Mouse (Mus musculus) cerebellum, adult (tissue): ENCODE results near the gene C1qb.

Experiments used
- ATAC-seq: cut with Nextera tagmentation; 2 replicates; pipeline ENCODE4 v1.9.2; 2017; ENCODE audit warnings: mild to moderate bottlenecking, moderate library complexity, mixed read lengths; ENCODE audit not compliant: insufficient number of reproducible peaks, low FRiP score, low TSS enrichment

Gene C1qb

DNA sequence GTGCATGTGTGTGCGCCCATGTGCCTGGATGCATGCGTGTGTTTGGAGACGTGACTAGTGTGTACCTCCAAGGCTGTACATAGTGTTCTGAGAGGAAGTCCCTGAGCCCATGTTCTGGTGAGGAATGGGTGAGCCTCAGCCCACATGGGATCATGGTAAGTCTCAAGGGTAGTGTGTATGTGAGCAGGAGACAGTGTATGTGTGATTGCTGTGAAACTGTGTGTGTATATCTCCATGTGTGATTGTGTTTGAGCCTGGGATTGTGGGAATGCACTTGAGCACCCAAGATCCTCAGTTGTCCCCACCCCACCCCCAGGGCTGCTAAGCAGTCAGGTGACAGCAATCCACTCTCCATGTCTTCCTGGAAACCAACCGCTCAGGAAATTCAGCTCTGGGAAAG, 8.8 kb upstream of the C1qb start:
- ATAC-seq = no peak

- peak; percentile 68; the same call in 1 of the 2 replicates for ATAC-seq
Observed at GRCm38 (mm10) chr4:136893691-136894543, 7.9 kb upstream of the C1qb start.

- ATAC-seq = no peak
Observed at GRCm38 (mm10) chr4:136892811-136893210, 6.8 kb upstream of the C1qb start, which contains the start of gene C1qc. Gene C1qc, minus strand, starts transcription at chr4:136893065.

GRCm38 (mm10) chr4:136892371-136892770, 6.4 kb upstream of the C1qb start:
- no peak for ATAC-seq

DNA sequence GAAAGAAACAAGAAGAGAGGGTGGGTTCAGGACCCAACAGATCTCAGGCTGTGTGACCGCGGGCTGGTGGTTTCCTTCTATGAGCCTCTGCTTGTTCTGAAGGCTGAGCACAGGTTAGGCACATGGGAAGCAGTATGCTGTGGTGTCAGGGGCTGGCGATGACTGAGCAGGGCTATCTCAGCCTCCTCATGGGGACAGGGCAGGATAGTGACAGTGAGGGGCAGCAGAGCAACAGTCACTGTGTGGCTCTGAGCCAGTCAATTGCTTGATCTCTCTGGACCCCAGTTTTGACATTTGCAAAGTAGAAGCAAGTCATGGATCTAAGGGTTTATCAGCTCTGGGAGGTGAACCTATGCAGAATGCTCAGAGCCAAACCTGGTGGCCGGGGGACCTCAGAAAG, 5.1 kb upstream of the C1qb start:
- no peak for ATAC-seq

DNA sequence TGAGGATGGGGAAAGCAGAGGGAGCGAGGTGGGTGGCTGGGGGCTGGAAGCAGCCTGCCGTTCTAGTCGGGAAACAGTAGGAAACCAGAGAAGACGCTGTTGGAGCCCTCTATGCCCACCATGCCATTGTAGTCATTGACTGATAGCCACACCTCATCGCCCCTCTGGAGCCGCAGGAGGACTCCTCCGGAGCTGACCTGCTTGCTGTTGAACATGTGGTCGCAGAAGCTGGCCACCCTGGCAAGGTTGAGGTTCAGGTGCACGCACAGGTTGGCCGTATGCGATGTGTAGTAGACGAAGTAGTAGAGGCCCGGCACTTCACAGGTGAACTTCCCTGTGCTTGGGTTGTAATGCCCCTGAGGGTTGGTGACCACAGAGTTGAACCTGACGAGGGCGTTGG, 4.0 kb upstream of the C1qb start:
- no peak for ATAC-seq

- ATAC-seq = no peak
Observed at GRCm38 (mm10) chr4:136887714-136888113, 1.7 kb upstream of the C1qb start.

GRCm38 (mm10) chr4:136878601-136879000, 7.4 kb downstream of the C1qb start:
- ATAC-seq = no peak

- no peak for ATAC-seq
Observed at GRCm38 (mm10) chr4:136878171-136878570, 7.8 kb downstream of the C1qb start.

- ATAC-seq = no peak
Observed at GRCm38 (mm10) chr4:136876971-136877370, 9.0 kb downstream of the C1qb start.

DNA sequence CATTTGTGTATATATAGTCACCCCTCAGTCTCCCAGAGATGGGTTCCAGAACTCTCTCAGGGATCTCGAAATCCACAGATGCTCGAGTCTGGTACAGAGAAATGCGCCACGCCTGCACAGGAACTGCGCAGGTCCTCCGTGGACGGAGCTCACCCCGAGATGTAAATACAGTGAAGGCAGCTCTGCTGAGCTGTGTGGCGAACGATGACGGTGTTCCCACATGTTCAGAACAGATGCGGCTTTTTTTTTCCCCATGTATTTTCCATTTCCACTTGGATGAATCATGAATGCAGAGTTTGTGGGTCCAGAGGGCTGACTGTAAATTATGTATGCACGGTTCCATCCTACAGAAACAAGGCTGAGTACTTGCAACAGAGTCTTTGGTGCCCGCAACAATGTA, 11.0 kb downstream of the C1qb start:
- no peak for ATAC-seq

DNA sequence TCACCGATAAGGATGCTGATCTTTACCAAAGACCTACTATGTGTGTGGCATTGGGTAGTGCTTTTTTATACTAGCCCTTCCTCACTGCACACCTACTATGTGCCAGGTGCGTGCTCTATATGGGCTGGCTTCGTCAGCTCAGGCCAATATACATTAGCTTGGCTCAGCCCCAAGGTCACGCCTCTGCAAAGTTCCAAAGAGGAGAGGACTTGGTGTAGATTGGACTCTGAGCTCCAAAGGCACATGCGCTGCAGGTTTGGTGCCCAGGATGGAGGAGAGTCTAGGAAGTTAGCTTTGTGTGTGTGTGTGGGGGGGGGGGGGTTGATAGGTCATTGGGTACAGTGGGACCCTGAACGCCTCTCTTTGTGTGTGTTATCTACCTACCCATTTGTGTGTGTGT, 17.6 kb downstream of the C1qb start:
- no peak for ATAC-seq

DNA sequence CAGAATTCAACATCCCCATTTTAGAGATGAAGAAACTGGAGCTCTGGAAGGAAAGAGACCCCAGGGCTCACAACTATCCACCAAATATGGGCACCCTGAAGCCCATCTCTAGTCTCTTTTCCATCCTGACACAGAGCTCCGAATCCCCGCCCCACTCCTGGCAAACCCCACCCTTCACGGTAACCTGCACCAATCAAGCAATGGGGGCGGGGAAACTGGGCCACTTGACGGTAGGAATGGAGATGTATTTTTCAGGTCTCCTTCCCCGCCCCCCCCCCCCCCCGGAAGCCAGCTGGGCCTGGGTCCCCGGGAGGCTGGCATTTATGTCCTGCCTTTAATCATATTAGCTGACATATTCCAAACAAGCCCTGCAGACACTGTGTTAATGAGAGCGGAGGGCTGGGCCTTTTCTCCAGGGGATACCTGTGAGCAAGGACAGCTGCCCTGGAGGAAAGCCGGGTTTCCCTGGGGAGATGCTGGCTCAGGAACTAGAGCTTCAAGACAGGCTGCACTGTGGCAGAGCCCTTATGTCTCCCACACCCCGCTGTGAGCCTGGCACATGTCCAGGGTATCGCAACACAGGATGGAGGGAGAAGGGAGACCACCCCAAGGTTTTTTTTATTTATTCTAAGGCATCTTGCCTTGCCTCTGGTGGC, 18.2 kb downstream of the C1qb start:
- no peak for ATAC-seq

DNA sequence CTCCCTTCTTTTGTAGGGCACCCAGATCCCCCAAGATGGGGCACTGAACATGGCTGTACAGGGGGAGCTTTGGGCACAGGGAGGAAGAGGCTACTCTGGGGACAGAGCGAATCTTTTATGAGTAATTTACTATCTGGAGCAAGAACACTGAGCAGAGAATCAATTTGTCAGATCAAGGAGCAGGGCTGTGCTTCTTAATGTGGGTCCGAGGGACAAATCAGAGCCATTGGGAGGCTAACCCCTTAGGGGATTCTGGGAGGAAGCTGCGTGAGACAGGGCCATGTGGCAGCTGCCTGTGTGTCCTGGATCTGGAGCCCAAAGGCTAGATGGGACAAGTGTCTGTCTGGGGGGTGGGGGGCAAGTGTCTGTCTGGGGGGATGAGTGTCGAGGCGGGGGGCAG, 20.5 kb downstream of the C1qb start:
- ATAC-seq = no peak

DNA sequence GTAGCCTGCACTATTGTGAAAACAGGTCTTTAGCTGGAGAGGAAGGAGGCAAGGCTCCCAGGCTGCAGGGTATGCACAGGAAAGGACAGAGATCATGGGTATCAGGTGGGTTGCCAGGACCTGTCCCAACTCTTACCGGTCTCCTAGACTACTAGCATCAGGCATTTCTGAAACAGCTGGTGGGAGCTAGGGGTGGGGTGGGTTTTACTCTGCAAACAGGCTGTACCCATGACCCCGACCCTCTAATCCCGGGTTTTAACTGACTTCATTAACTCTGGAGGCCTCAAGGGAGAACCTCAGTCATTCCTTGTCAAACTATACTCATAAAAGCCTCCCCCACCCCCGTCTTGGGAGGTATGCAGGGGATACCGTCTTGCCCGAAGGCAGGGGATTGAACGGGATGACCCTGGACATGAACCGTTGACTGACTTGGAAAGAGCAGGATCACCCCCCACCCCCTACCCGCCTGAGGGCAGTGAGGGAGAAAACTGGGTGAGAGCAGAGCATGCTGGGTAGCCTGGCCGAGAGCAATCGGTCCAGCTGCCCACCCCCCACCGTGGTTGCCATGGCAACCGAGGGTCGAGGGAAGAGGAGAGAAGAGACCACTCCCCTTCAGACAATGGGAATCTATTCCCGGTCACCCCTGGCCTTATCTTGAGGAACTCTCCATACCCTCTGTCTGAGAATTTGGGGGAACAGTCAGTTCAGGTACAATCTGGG, 21.1 kb downstream of the C1qb start:
- ATAC-seq = no peak

GRCm38 (mm10) chr4:136863517-136863916, 22.5 kb downstream of the C1qb start:
- ATAC-seq = no peak

DNA sequence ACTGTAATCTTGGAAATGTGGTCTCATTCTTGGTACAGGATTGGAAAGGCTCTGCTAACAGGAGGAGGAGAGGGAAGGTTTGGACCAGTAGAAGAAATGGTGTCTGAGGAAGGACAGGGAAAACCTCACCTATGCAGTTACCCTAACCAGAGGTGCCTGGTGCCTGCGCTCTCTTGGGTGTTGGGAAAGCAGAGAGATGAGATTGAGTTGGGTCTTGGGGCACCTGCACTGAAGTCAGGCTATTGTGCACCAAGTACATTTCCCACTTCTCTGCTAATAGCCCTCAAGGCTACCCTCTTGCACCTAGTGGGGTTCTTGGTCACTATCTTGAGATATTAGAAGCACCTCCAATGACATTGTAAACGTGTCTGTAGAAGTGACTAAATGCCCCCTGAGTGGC, 23.6 kb downstream of the C1qb start:
- ATAC-seq = no peak

- ATAC-seq = no peak
Observed at GRCm38 (mm10) chr4:136861806-136862205, 24.2 kb downstream of the C1qb start.

DNA sequence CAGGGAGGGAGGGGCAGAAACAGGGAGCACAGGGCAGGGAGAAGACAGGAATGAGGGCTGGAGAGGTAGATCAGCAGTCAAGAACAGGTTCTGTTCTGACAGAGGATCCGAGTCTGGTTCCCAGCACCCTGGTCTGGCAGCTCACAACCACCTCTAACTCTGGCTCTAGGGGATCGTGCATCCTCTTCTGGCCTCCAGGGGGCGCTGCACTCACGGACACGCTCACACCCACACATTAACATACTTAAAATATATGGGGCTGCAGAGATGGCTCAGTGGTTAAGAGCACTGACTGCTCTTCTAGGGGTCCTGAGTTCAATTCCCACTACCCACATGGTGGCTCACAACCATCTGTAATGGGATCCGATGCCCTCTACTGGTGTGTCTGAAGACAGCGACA, 26.0 kb downstream of the C1qb start:
- ATAC-seq = no peak

- ATAC-seq = no peak
Observed at GRCm38 (mm10) chr4:136855081-136855480, 30.9 kb downstream of the C1qb start.

- ATAC-seq = no peak
Observed at GRCm38 (mm10) chr4:136852989-136853388, 33.0 kb downstream of the C1qb start.
